In the genomic region with DNA sequence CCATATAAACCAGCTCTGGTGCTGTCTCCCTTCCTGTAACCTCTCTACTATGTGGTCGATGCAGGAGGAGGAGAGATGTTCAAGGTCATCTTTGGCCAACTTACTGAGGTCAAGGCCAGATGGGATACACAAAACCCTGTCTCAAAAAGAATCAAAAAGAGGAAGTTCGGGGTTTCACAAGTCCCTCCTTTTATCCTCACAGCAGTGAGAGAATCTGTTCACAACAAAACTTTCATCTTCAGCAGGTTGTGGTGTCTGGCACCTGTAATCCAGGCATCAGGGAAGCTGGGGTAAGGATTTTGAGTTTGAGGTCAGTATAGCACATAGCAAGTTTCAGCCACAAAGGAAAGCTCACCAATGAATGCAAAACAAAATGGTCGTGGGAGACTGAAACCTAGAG, we compare ENCODE assay signal across 13 mouse cellular contexts. TPM values are rescaled to one million over a fixed set of nuclear protein-coding genes. Genes with fewer than 3 reads are reported as not detected.
DNase-seq lines count a peak whose midpoint lies in the region; ATAC-seq and TF ChIP-seq lines count a peak whose summit lies in the region.
"Had no signal": no experiment of that assay in that cellular context is flagged by ENCODE, and none has a peak within 500 bp of the region (broad histone marks: within the 10 kb centered on the region; RNA-seq: fewer than 3 reads in every experiment).

No protein-coding gene starts in this region.

- 0 out of 2 replicates have a peak overlapping the region, but pooled peaks have one; percentile 93 for H3K4me2 ChIP-seq in liver, embryonic 15.5 days

- peak; percentile 19 for DNase-seq in liver, adult 2 months (ENCODE audit: extremely low read depth, low read depth, low spot score)
- DNase-seq in liver: no peak
- DNase-seq in B cell, adult 2 months: peak; percentile 49 to 54
- no peak for DNase-seq in layer of hippocampus, adult 18-20 months (ENCODE audit: low spot score in 2 of 2)
- no peak for DNase-seq in cerebellum, adult 18-20 months
- DNase-seq in embryonic facial prominence, embryonic 10.5 days (ENCODE audit: low spot score): no peak
- DNase-seq: layer of hippocampus, adult 9-11 months had no signal

- no peak for ATAC-seq in liver, embryonic 15.5 days (ENCODE audit: insufficient read depth)
- ATAC-seq: intestine, postnatal 0 days had no signal

- H3K79me2 ChIP-seq in liver, adult 2 months (ENCODE audit: control insufficient read depth, insufficient read depth, low read length): peaks cover 16% of the 10 kb centered on the region; the same call in 1 of the 2 replicates

- no peak for TF ChIP-seq POLR2A in liver, adult 2 months (IDR thresholded peaks at IDR 0.05; ENCODE audit: extremely low read depth, insufficient read depth, low read length)
- TF ChIP-seq POLR2A in bone marrow, adult 2 months (IDR thresholded peaks at IDR 0.05; ENCODE audit: borderline replicate concordance, control insufficient read depth, low read depth, low read length): no peak

- no peak for TF ChIP-seq CTCF in liver, adult 2 months (IDR thresholded peaks at IDR 0.05; ENCODE audit: low read depth, low read length)
- no peak for TF ChIP-seq CTCF in bone marrow, adult 2 months (IDR thresholded peaks at IDR 0.05; ENCODE audit: control insufficient read depth, insufficient read depth, low read length)

- H3K36me3 ChIP-seq in liver, adult 2 months (ENCODE audit: control insufficient read depth, insufficient read depth, low read length): no peaks in the 10 kb centered on the region
- no peaks in the 10 kb centered on the region for H3K36me3 ChIP-seq in liver, embryonic 15.5 days (replicated peaks)
- H3K36me3 ChIP-seq in embryonic facial prominence, embryonic 10.5 days (replicated peaks): peaks cover 9% of the 10 kb centered on the region; the same call in 1 of the 2 replicates
- H3K36me3 ChIP-seq: limb, embryonic 15.5 days; midbrain, embryonic 12.5 days had no signal

- no peaks in the 10 kb centered on the region for H3K9me3 ChIP-seq in liver, embryonic 15.5 days (replicated peaks)
- H3K9me3 ChIP-seq in embryonic facial prominence, embryonic 10.5 days: no peaks in the 10 kb centered on the region
- H3K9me3 ChIP-seq: forebrain, embryonic 10.5 days; limb, embryonic 15.5 days; midbrain, embryonic 12.5 days had no signal

- H3K4me3 ChIP-seq in liver, adult 2 months (ENCODE audit: insufficient read depth, low read depth, low read length): no peak overlapping the region
- H3K4me3 ChIP-seq in bone marrow, adult 2 months (replicated peaks; ENCODE audit: control insufficient read depth, low read depth, low read length): no peak overlapping the region
- H3K4me3 ChIP-seq in liver, embryonic 15.5 days (replicated peaks): no peak overlapping the region
- H3K4me3 ChIP-seq in embryonic facial prominence, embryonic 10.5 days: no peak overlapping the region

- WGBS in liver, adult 2 months: 22% methylated on average over 3 of the region's 3 CpGs
- 15% methylated on average over 3 of the region's 3 CpGs for WGBS in bone marrow, adult 2 months
- WGBS in liver, embryonic 15.5 days (ENCODE audit: insufficient replicate concordance): 28% methylated on average over 3 of the region's 3 CpGs
- 68% methylated on average over 3 of the region's 3 CpGs for WGBS in embryonic facial prominence, embryonic 10.5 days

- no peaks in the 10 kb centered on the region for H3K27me3 ChIP-seq in liver, adult 2 months (ENCODE audit: control insufficient read depth, insufficient read depth, low read length)
- H3K27me3 ChIP-seq in liver, embryonic 15.5 days: no peaks in the 10 kb centered on the region
- no peaks in the 10 kb centered on the region for H3K27me3 ChIP-seq in embryonic facial prominence, embryonic 10.5 days (replicated peaks; ENCODE audit: low read depth, poor library complexity, severe bottlenecking)
- H3K27me3 ChIP-seq: limb, embryonic 15.5 days; midbrain, embryonic 12.5 days had no signal

- no peak overlapping the region for H3K9ac ChIP-seq in liver, adult 2 months (ENCODE audit: low read depth, low read length)
- H3K9ac ChIP-seq in liver, embryonic 15.5 days: no peak overlapping the region
- H3K9ac ChIP-seq: limb, embryonic 15.5 days; midbrain, embryonic 12.5 days had no signal

- peaks cover 13% of the 10 kb centered on the region for H3K4me1 ChIP-seq in liver, adult 2 months (ENCODE audit: control insufficient read depth, insufficient read depth, low read length)
- H3K4me1 ChIP-seq in bone marrow, adult 2 months (ENCODE audit: control insufficient read depth, insufficient read depth, low read length): peaks cover 7% of the 10 kb centered on the region
- H3K4me1 ChIP-seq in liver, embryonic 15.5 days (replicated peaks): peaks cover 41% of the 10 kb centered on the region
- peaks cover 26% of the 10 kb centered on the region for H3K4me1 ChIP-seq in embryonic facial prominence, embryonic 10.5 days

- H3K27ac ChIP-seq in liver, adult 2 months (replicated peaks; ENCODE audit: insufficient read depth, low read depth, low read length): no peak overlapping the region
- H3K27ac ChIP-seq in bone marrow, adult 2 months (ENCODE audit: control insufficient read depth, insufficient read depth, low read depth, low read length, poor library complexity): peak overlapping the region; percentile 10; the same call in 1 of the 2 replicates
- peak overlapping the region; percentile 20 for H3K27ac ChIP-seq in liver, embryonic 15.5 days (replicated peaks)
- no peak overlapping the region for H3K27ac ChIP-seq in embryonic facial prominence, embryonic 10.5 days (replicated peaks)
- H3K27ac ChIP-seq: midbrain, embryonic 12.5 days had no signal

RNA-seq across cellular contexts. Expression of a gene that starts 1.7 kb away (rescaled TPM):
- total RNA-seq in liver, adult 2 months (2014; rRNA removed): 31.7 and 36.5 TPM in 2 replicates
- polyA plus RNA-seq in liver, adult 2 months (2012; rRNA removed): 15.7 and 20.1 TPM in 2 replicates
- polyA plus RNA-seq in bone marrow, adult 2 months (2011; ENCODE audit: insufficient read depth, insufficient read length, low replicate concordance, missing spikeins): 39.4 and 65.9 TPM in 2 replicates
- 9.2 and 10.5 TPM in 2 replicates for polyA plus RNA-seq in liver, embryonic 15.5 days (2015; fragmentation: Nextera tagmentation; extraction: Ambion mirVana)
- 10 to 100 TPM; 62.3 to 64.8 TPM for total RNA-seq in layer of hippocampus, adult 18-20 months (2021)
- polyA plus RNA-seq in embryonic facial prominence, embryonic 10.5 days (2016; fragmentation: Nextera tagmentation; extraction: Ambion mirVana): 36.7 and 37.4 TPM in 2 replicates

RNA-seq across cellular contexts. Expression of a gene that starts 53.9 kb away (rescaled TPM):
- total RNA-seq in liver, adult 2 months (2014; rRNA removed): 0.40 and 0.55 TPM in 2 replicates
- polyA plus RNA-seq in liver, adult 2 months (2012; rRNA removed): 0.18 and 0.35 TPM in 2 replicates
- not detected in 2 replicates for polyA plus RNA-seq in bone marrow, adult 2 months (2011; ENCODE audit: insufficient read depth, insufficient read length, low replicate concordance, missing spikeins)
- 0.17 and 0.23 TPM in 2 replicates for polyA plus RNA-seq in liver, embryonic 15.5 days (2015; fragmentation: Nextera tagmentation; extraction: Ambion mirVana)
- 1 to 10 TPM; 3.8 TPM for total RNA-seq in layer of hippocampus, adult 18-20 months (2021)
- polyA plus RNA-seq in embryonic facial prominence, embryonic 10.5 days (2016; fragmentation: Nextera tagmentation; extraction: Ambion mirVana): 1.1 and 1.3 TPM in 2 replicates

RNA-seq across cellular contexts. Expression of a gene that starts 54.2 kb away (rescaled TPM):
- 2.0 and 2.3 TPM in 2 replicates for total RNA-seq in liver, adult 2 months (2014; rRNA removed)
- polyA plus RNA-seq in liver, adult 2 months (2012; rRNA removed): 5.9 and 6.9 TPM in 2 replicates
- 6.2 and 18.4 TPM in 2 replicates for polyA plus RNA-seq in bone marrow, adult 2 months (2011; ENCODE audit: insufficient read depth, insufficient read length, low replicate concordance, missing spikeins)
- 2.5 TPM in 2 replicates for polyA plus RNA-seq in liver, embryonic 15.5 days (2015; fragmentation: Nextera tagmentation; extraction: Ambion mirVana)
- total RNA-seq in layer of hippocampus, adult 18-20 months (2021): 10 to 100 TPM; 23.0 to 23.5 TPM
- polyA plus RNA-seq in embryonic facial prominence, embryonic 10.5 days (2016; fragmentation: Nextera tagmentation; extraction: Ambion mirVana): 10.6 and 10.7 TPM in 2 replicates

Comparison
In these comparisons a context has a peak if more than half of its experiments do, and no peak if none do; other contexts are left out.
1. DNase-seq: peak in liver, adult 2 months (single experiment) and B cell, adult 2 months (2 of 2); none in liver (single experiment), layer of hippocampus, adult 18-20 months (0 of 2), cerebellum, adult 18-20 months (0 of 2) and embryonic facial prominence, embryonic 10.5 days (single experiment).
2. H3K27ac ChIP-seq: peak in bone marrow, adult 2 months (single experiment) and liver, embryonic 15.5 days (single experiment); none in liver, adult 2 months (single experiment) and embryonic facial prominence, embryonic 10.5 days (single experiment).